Mouse (Mus musculus) hindbrain, embryonic 12.5 days (tissue): ENCODE data around the gene Plcg1. TPM values are rescaled to one million over a fixed set of nuclear protein-coding genes. Genes with fewer than 3 reads are reported as not detected.

Source experiments
- ATAC-seq: fragments of 200-750 bp; cut with Nextera tagmentation; 2 replicates; pipeline ENCODE4 v1.8.0; 2017; ENCODE audit warnings: moderate TSS enrichment; ENCODE audit not compliant: low FRiP score
- H3K27ac ChIP-seq: fragments of 300-500 bp; sonication (generic); 2 replicates; pipeline ENCODE4 v1.5.1; 2016; ENCODE audit warnings: mild to moderate bottlenecking
- H3K27me3 ChIP-seq: fragments of 300-500 bp; sonication (generic); 2 replicates; pipeline ENCODE4 v1.6.1; 2016; ENCODE audit warnings: mild to moderate bottlenecking
- H3K36me3 ChIP-seq: fragments of 300-500 bp; sonication (generic); 2 replicates; pipeline ENCODE4 v1.6.1; 2016; ENCODE audit warnings: mild to moderate bottlenecking
- H3K4me1 ChIP-seq: fragments of 300-500 bp; sonication (generic); 2 replicates; pipeline ENCODE4 v1.6.1; 2016
- H3K4me2 ChIP-seq: fragments of 300-500 bp; sonication (generic); replicated peaks from 2 replicates; pipeline ENCODE4 v1.6.1; 2016; ENCODE audit warnings: mild to moderate bottlenecking
- H3K4me3 ChIP-seq: fragments of 300-500 bp; sonication (generic); 2 replicates; pipeline ENCODE4 v1.5.1; 2016; ENCODE audit warnings: mild to moderate bottlenecking
- H3K9ac ChIP-seq: fragments of 300-500 bp; sonication (generic); 2 replicates; pipeline ENCODE4 v1.6.1; 2016; ENCODE audit warnings: mild to moderate bottlenecking, moderate library complexity
- H3K9me3 ChIP-seq: fragments of 300-500 bp; sonication (generic); replicated peaks from 2 replicates; pipeline ENCODE4 v1.6.1; 2016; ENCODE audit warnings: mild to moderate bottlenecking
- WGBS: fragments of 180-500 bp; shearing (Covaris S2); methylation state at CpG from one replicate; pipeline ENCODE4 v1.1.7; 2016; 5-methylcytosine and 5-hydroxymethylcytosine counted together
- polyA plus RNA-seq: library from polyadenylated mRNA; unstranded; fragments of >200 nt; fragmentation: Nextera tagmentation; extraction: Ambion mirVana; gene quantifications from 2 replicates; pipeline ENCODE4 v1.2.1, GENCODE M21; 2016

Gene Plcg1
- polyA plus RNA-seq, 1 experiment from 2014 or later = 119 TPM

DNA sequence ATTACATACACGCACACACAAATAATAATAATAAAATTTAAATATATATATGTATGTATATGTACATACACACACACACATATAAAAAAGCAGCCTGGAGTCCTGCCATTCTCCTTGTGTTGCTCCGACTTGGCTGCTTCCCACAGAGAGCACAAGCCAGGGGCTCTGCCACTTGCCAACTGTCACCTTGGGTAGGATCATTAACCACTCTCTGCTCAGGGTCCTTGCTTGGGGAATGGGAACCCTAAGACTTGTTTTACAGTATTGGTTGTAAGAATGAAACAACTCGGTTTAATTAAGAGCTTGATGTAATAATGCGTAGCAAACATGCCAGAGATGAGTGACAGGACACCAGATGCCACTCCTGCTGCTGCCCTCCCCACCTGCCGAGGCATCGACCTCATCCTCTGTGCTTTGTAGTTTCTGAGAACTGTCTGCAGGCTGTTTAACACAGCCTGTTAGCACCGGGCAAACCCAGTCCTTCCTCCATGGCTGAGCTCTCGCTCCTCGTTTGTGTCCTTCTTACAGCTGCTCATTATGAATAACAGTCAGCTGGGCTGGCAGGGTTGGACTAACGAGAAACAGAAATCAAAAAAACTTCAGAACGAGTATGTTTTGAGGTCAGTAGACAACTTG, 9.5 kb downstream of the Plcg1 start:
- Histone ChIP-seq H3K4me1 (peaks cover 62% of the 10 kb centered on the region), H3K27me3 (no peaks in the 10 kb centered on the region), H3K9me3 (no peaks in the 10 kb centered on the region), H3K27ac (no peak overlapping the region; the same call in 1 of the 2 replicates), H3K4me2 (no peak overlapping the region), H3K4me3 (no peak overlapping the region), H3K36me3 (peaks cover 43% of the 10 kb centered on the region), H3K9ac (no peak overlapping the region)
- 64% methylated on average over 11 of the region's 11 CpGs for WGBS
- ATAC-seq = no peak

DNA sequence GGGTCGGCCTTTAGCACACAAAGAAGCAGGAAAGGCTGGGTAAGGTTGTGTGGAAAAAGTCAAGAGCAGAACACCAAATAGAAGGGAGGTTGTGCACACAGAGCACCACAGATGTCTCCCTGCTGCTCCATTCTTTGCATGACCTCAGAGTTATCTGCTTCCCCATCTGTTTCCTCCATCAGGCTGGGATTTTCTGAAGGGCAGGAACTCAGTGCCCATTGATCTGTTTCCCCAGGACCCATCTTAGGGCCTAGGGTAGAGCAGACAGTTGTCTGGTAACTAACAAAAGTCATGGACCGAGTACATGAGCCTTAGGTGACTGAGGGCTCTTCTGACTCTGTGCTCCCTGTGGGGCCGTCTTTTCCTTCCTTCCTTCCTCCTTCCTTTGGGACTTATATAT, 10.5 kb downstream of the Plcg1 start:
- no peaks in the 10 kb centered on the region for H3K27me3 ChIP-seq
- H3K4me3 ChIP-seq = no peak overlapping the region
- ATAC-seq = no peak
- no peak overlapping the region for H3K4me2 ChIP-seq
- peaks cover 41% of the 10 kb centered on the region for H3K36me3 ChIP-seq
- H3K4me1 ChIP-seq = peaks cover 53% of the 10 kb centered on the region
- 72% methylated on average over 3 of the region's 3 CpGs for WGBS
- no peak overlapping the region for H3K9ac ChIP-seq
- no peaks in the 10 kb centered on the region for H3K9me3 ChIP-seq
- no peak overlapping the region for H3K27ac ChIP-seq

DNA sequence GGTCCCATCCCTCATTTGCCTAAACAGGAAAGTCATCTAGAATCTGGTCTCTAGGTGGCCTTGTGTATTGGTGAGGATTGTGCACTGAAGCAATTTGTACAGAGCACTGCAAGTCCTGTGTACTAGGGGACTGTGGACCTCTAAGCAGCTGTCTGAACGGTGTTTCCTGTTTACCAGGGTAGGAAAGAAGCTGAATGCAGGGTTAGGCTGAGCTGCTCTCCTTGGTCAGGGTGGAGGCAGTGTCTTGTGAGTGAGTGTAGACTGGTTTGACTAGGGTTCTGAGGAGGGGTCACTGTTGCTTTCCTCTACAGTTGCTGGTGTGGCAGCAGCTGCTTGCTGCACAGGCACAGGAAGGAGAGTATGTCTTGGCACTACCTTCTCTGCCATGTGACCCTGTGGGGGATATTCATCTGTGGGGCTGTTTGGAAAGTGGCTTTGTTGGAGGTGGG, 11.1 kb downstream of the Plcg1 start:
- no peak overlapping the region for H3K4me3 ChIP-seq
- H3K4me1 ChIP-seq = peaks cover 47% of the 10 kb centered on the region
- no peaks in the 10 kb centered on the region for H3K9me3 ChIP-seq
- whole genome bisulfite sequencing = 71% methylated on average over 1 of the region's 1 CpGs
- no peaks in the 10 kb centered on the region for H3K27me3 ChIP-seq
- H3K4me2 ChIP-seq = no peak overlapping the region
- H3K27ac ChIP-seq = no peak overlapping the region
- ATAC-seq = no peak
- no peak overlapping the region for H3K9ac ChIP-seq
- peaks cover 40% of the 10 kb centered on the region for H3K36me3 ChIP-seq

DNA sequence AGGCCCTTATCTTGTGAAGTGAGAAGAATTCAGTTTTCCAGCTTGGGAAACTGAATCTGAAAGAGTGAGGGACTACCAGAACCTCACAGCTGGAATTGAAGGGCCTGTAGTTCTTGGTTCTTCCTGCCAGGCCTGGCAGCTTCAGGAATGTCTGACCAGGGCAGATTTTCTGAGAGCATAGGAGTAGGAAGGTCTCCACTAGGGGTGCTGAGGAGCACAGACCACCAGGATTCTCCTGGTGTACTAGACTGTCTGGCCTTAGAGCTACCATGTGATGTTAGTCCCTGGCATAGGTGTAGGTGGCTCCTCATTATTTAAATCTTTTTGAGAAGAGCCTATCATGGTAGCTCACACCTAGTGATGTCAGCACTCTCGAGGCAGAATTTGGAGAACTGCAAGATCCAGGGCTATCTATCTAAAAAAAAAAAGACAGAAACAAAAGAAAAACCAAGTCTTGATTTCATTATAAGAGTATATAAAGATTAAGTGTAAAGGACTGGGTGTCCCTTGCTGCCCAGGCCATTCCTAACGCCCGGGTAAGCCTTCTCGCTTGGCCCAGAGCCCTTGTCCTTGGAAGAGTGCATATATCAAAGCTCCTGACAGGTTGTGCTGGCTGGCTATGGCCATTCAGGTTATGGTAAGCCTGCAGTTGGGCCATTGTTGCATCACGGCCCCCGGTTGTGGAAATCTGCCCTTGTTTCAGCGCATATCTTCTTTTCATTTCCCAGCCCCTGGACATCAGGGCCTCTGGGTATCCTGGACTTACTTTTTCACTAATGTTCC, 13.1 kb downstream of the Plcg1 start:
- H3K9me3 ChIP-seq = no peaks in the 10 kb centered on the region
- no peak overlapping the region for H3K9ac ChIP-seq
- H3K4me2 ChIP-seq = no peak overlapping the region
- no peak for ATAC-seq
- H3K27ac ChIP-seq = no peak overlapping the region
- 93% methylated on average over 7 of the region's 7 CpGs for WGBS
- peaks cover 53% of the 10 kb centered on the region for H3K36me3 ChIP-seq
- H3K4me3 ChIP-seq = no peak overlapping the region
- H3K27me3 ChIP-seq = no peaks in the 10 kb centered on the region
- H3K4me1 ChIP-seq = peaks cover 34% of the 10 kb centered on the region

DNA sequence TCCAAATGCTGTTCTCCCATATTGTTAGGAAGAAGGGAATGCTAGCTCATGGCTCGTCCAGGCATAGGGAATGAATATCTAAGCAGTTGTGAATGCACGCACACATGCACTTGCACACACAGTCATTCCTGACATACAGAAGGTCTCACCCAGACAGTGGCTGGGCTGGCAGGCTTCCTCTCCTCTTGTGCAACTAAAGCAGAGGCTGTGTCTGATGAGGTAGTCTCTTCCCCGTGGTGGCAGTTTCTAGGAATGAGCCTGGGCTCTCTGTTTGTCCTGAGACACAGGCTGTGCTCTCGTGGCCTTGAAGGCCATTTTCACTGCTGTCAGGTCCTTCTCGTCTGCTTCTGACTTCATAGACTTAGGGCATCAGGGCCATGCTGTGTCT, 13.7 kb downstream of the Plcg1 start:
- H3K4me1 ChIP-seq = peaks cover 28% of the 10 kb centered on the region
- H3K36me3 ChIP-seq = peaks cover 54% of the 10 kb centered on the region
- WGBS = 89% methylated on average over 5 of the region's 5 CpGs

DNA sequence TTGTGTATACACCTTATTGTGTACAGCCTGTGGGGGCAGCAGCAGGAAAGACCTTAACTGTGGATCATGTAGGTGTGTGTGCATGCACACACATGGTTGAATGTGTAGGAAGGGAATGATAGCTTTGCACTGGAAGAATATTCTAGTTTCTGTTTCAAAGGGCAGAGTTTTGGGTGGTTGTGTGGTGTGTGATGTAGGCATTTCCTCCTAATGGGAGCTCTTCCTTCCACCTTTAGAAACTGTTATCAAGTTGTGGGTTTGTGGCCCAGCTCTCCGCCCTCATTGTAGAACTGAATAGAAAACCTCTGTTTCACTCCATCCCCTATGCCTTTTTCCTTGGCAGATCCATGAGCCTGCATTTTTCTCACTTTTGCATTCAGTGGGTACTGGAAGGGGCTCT, 14.4 kb downstream of the Plcg1 start:
- H3K9me3 ChIP-seq = no peaks in the 10 kb centered on the region
- no peak for ATAC-seq
- no peak overlapping the region for H3K4me2 ChIP-seq
- no peaks in the 10 kb centered on the region for H3K27me3 ChIP-seq
- H3K4me1 ChIP-seq = peaks cover 22% of the 10 kb centered on the region
- WGBS = 95% methylated on average over 1 of the region's 1 CpGs
- H3K9ac ChIP-seq = no peak overlapping the region
- H3K27ac ChIP-seq = no peak overlapping the region
- no peak overlapping the region for H3K4me3 ChIP-seq
- H3K36me3 ChIP-seq = peaks cover 60% of the 10 kb centered on the region

More for the DNA sequence above, 13.7 kb downstream of the Plcg1 start:
- Histone ChIP-seq H3K9ac (no peak overlapping the region), H3K4me3 (no peak overlapping the region), H3K4me2 (no peak overlapping the region), H3K27ac (no peak overlapping the region), H3K27me3 (no peaks in the 10 kb centered on the region), H3K9me3 (no peaks in the 10 kb centered on the region)
- ATAC-seq = no peak

DNA sequence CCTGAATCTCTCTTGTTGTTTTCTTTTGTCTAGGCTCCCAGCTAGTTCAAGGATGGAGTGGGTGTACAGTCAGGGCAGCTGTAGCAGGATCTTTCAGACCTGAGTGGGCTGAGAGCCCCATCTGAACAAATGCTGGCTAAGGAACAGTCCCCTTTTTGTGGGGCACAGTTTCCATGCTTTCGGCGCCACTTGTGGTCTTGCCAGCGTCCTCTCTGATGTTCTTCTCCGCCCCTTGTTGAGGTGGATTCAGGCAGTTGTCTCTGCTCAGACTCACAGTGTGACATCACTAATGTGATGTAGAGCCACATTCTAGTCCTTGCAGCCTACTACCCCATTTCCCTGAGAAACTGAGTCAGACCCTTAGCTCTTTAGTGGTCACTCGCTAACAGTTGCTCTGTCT, 15.5 kb downstream of the Plcg1 start:
- no peak for ATAC-seq
- no peak overlapping the region for H3K4me2 ChIP-seq
- peaks cover 68% of the 10 kb centered on the region for H3K36me3 ChIP-seq
- H3K4me3 ChIP-seq = no peak overlapping the region
- 96% methylated on average over 5 of the region's 5 CpGs for WGBS
- H3K27ac ChIP-seq = no peak overlapping the region
- no peak overlapping the region for H3K9ac ChIP-seq
- no peaks in the 10 kb centered on the region for H3K27me3 ChIP-seq
- H3K9me3 ChIP-seq = no peaks in the 10 kb centered on the region
- peaks cover 10% of the 10 kb centered on the region for H3K4me1 ChIP-seq

DNA sequence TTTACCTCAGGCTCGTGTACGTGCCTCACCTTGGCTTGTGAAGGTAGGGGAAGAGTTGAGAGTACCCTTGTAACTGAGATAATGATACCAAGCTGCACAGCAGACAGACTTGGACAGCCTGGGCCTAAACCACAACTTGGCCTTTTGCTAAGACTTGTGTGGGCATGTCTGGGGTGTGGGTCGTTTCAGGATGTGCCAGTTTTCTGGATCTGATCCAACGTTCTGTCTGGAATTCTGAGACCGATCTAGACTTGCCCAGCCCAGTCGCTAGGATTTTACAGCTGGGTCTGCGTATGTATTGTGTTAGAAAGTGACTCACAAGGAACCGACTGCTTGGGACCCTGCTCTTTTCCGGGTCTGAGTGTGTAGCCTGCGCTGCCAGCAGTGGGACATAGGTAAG, 16.0 kb downstream of the Plcg1 start:
- ATAC-seq = no peak
- Histone ChIP-seq H3K36me3 (peaks cover 69% of the 10 kb centered on the region), H3K27me3 (no peaks in the 10 kb centered on the region), H3K9ac (no peak overlapping the region), H3K4me1 (peaks cover 7% of the 10 kb centered on the region), H3K9me3 (no peaks in the 10 kb centered on the region), H3K4me2 (no peak overlapping the region), H3K4me3 (no peak overlapping the region), H3K27ac (no peak overlapping the region)
- WGBS = 95% methylated on average over 10 of the region's 10 CpGs

DNA sequence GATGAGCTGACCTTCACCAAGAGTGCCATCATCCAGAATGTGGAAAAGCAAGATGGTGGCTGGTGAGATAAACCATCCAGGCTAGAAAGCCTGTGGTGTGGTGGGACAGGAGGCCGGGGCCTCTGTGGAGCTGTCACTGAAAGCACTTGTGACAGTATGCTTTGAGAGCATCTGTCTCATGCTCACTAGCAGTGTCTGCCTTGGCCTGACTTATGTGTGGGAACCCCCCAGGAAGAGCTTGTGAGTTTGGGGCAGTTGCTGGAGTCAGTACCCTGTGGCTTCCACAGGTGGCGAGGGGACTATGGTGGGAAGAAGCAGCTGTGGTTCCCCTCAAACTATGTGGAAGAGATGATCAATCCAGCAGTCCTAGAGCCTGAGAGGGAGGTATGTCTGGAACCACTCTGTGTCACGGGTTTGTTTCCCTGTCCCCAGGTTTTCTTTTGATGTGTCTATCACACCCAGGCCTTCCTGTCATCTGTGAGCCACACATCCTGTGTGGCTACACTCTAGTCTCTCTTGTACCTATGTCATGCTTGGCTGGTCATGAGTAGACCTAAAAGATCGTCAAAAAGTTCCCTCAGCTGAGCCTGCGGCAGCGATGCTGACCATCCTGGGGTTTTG, 25.6 kb downstream of the Plcg1 start:
- H3K36me3 ChIP-seq = peaks cover 100% of the 10 kb centered on the region
- no peak for ATAC-seq
- H3K4me2 ChIP-seq = no peak overlapping the region
- no peaks in the 10 kb centered on the region for H3K27me3 ChIP-seq
- no peaks in the 10 kb centered on the region for H3K4me1 ChIP-seq
- no peak overlapping the region for H3K4me3 ChIP-seq
- no peak overlapping the region for H3K9ac ChIP-seq
- no peaks in the 10 kb centered on the region for H3K9me3 ChIP-seq
- H3K27ac ChIP-seq = no peak overlapping the region
- WGBS = 90% methylated on average over 6 of the region's 6 CpGs

DNA sequence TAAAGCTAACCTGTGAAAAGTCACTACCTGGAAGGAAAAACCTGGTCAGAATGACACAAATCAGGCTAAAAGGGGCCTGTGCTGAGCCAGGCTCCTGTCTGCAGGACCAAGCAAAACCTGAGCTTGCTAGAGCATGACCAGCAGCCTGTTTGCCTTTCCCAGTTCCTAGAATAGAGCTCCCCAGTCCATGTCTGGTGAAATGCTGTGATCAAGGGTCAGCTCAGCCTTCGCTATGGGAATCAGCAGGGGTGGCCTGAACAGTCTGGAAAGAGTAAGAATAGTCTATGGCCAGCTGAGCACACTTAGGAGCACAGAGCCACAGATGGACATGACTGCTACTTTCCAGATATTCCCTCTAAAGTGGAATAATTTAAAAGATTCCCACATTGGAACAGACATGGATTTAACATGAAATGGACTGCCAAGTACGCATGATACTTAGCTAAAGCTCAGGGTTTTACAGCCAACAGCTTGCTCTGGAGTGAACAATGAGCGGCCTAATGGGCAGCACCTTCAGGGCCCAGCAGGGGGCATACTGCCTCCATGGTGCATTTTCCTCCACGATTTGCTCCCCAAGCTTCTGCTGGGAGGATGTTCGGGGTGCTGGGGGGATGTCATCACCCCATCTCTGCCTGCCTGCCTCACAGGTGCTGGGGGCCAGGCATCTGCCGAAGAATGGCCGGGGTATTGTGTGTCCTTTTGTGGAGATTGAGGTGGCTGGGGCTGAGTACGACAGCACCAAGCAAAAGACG, 29.5 kb downstream of the Plcg1 start:
- H3K4me3 ChIP-seq = no peak overlapping the region
- H3K27me3 ChIP-seq = no peaks in the 10 kb centered on the region
- H3K9me3 ChIP-seq = no peaks in the 10 kb centered on the region
- H3K36me3 ChIP-seq = peaks cover 93% of the 10 kb centered on the region
- H3K4me2 ChIP-seq = no peak overlapping the region
- no peak overlapping the region for H3K9ac ChIP-seq
- 91% methylated on average over 9 of the region's 9 CpGs for WGBS
- H3K27ac ChIP-seq = no peak overlapping the region
- ATAC-seq = no peak
- no peaks in the 10 kb centered on the region for H3K4me1 ChIP-seq

DNA sequence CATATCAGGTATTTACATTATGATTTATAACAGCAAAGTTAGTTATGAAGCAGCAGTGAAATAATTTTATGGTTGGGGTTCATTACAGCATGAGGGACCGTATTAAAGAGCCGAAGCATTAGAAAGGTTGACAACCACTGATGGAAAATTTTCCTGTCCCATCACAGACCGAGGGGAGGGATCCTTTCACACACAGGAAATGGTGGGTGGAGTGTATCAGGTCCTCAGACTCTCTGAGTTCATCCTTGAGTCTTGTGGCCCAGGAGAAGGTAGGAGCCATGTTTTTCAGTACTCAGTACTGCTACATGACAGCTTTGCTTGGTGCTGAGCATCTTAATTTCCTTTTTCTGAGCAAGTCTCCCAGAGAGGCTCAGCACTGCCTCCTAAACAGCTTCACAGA, 32.7 kb downstream of the Plcg1 start:
- no peaks in the 10 kb centered on the region for H3K27me3 ChIP-seq
- H3K27ac ChIP-seq = no peak overlapping the region
- no peaks in the 10 kb centered on the region for H3K4me1 ChIP-seq
- H3K9me3 ChIP-seq = no peaks in the 10 kb centered on the region
- WGBS = 89% methylated on average over 3 of the region's 3 CpGs
- peaks cover 73% of the 10 kb centered on the region for H3K36me3 ChIP-seq
- no peak for ATAC-seq
- H3K4me2 ChIP-seq = no peak overlapping the region
- no peak overlapping the region for H3K9ac ChIP-seq
- no peak overlapping the region for H3K4me3 ChIP-seq

DNA sequence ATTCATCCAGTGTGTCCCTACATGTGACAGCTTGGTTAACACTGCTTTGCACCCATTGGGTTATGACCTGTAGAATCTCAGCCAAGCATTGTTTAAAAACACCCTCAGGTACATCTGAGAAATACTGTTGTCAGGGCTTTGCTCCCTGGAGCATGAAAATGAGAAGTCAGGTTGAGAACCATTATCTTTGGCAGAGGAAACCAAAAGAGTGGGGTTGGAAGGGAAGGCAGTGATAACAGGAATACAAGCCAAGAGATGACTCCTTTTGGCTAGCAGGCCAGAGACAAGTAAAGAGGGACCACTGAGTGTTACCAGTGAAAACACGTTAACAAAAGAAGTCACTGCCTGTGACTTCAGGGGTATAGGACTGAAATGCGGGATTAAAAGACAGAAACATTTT, 33.3 kb downstream of the Plcg1 start:
- no peak overlapping the region for H3K4me3 ChIP-seq
- no peak overlapping the region for H3K4me2 ChIP-seq
- H3K9ac ChIP-seq = no peak overlapping the region
- H3K9me3 ChIP-seq = no peaks in the 10 kb centered on the region
- WGBS = 82% methylated on average over 2 of the region's 2 CpGs
- H3K36me3 ChIP-seq = peaks cover 73% of the 10 kb centered on the region
- no peaks in the 10 kb centered on the region for H3K27me3 ChIP-seq
- H3K27ac ChIP-seq = no peak overlapping the region
- no peak for ATAC-seq
- no peaks in the 10 kb centered on the region for H3K4me1 ChIP-seq
